9 mouse cellular contexts compared by ENCODE assay signal in the genomic region with DNA sequence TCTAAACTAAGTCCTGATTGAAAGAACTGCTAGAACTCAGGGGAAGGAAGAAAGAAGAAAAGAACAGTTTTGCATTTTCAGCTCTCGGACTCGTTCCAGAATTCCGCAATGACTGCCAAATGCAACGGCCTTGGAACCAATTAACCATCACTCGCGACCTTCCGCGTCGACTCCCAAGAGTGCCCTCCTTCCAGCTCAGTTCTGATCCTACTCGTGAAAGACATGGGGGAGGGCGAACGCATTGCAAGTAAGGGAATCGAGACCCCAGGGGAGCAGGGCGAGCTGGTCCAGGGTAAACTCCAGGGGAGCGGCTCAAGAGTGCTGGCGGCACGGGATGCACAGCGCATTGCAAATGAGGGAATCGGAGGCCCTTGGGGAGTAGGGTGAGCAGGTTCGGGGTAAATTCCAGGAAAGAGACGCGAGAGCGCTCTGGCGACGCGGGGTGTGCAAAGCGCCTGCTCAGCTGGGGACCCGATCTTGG. TPM values are rescaled to one million over a fixed set of nuclear protein-coding genes. Genes with fewer than 3 reads are reported as not detected.
DNase-seq lines count a peak whose midpoint lies in the region; ATAC-seq and TF ChIP-seq lines count a peak whose summit lies in the region.
"Had no signal": no experiment of that assay in that cellular context is flagged by ENCODE, and none has a peak within 500 bp of the region (broad histone marks: within the 10 kb centered on the region; RNA-seq: fewer than 3 reads in every experiment).

No protein-coding gene starts in this region.

- no peak for TF ChIP-seq CTCF in gastrocnemius, adult 2 months (IDR thresholded peaks at IDR 0.05)

- intact Hi-C loops in gastrocnemius, adult 2 months (cut with DNase I), result no loop called here

- H3K27ac ChIP-seq in gastrocnemius, adult 2 months, result peak overlapping the region; percentile 89
- peak overlapping the region; percentile 84 for H3K27ac ChIP-seq in intestine, embryonic 16.5 days (ENCODE audit: low read length)
- H3K27ac ChIP-seq in limb, embryonic 12.5 days, result peak overlapping the region; percentile 57
- peak overlapping the region; percentile 86 for H3K27ac ChIP-seq in midbrain, embryonic 12.5 days (replicated peaks)

- DNase-seq in spleen, adult 12 weeks (ENCODE audit: low spot score), result peak; percentile 14
- DNase-seq in spleen, postnatal 36 days (ENCODE audit: low spot score in 2 of 2), result no peak
- peak; percentile 67 for DNase-seq in cerebellum, adult 9-10 months
- DNase-seq in gastrocnemius, adult 2 months, result no peak
- no peak for DNase-seq in retina, postnatal 1 day

- no peaks in the 10 kb centered on the region for H3K9me3 ChIP-seq in intestine, embryonic 16.5 days (ENCODE audit: control insufficient read depth, low read length)
- no peaks in the 10 kb centered on the region for H3K9me3 ChIP-seq in limb, embryonic 12.5 days
- no peaks in the 10 kb centered on the region for H3K9me3 ChIP-seq in midbrain, embryonic 12.5 days

- peak overlapping the region; percentile 88 for H3K4me2 ChIP-seq in intestine, embryonic 16.5 days (ENCODE audit: low read depth, low read length)
- peak overlapping the region; percentile 81 for H3K4me2 ChIP-seq in limb, embryonic 12.5 days
- peak overlapping the region; percentile 69 for H3K4me2 ChIP-seq in midbrain, embryonic 12.5 days (replicated peaks)

- ATAC-seq in intestine, embryonic 16.5 days, result peak; percentile 87
- peak; percentile 26; the same call in 1 of the 2 replicates for ATAC-seq in limb, embryonic 12.5 days (ENCODE audit: insufficient number of reproducible peaks, insufficient read depth, low FRiP score, low TSS enrichment, low read depth)
- peak; percentile 73 for ATAC-seq in midbrain, embryonic 12.5 days (ENCODE audit: low FRiP score, low read depth)

- WGBS in intestine, embryonic 16.5 days, result under 1% methylated on average over 28 of the region's 28 CpGs
- WGBS in limb, embryonic 12.5 days, result under 1% methylated on average over 28 of the region's 28 CpGs
- WGBS in midbrain, embryonic 12.5 days, result under 1% methylated on average over 28 of the region's 28 CpGs

- no peaks in the 10 kb centered on the region for H3K27me3 ChIP-seq in intestine, embryonic 16.5 days (replicated peaks; ENCODE audit: control insufficient read depth, insufficient read depth, low read length)
- no peaks in the 10 kb centered on the region for H3K27me3 ChIP-seq in limb, embryonic 12.5 days
- no peaks in the 10 kb centered on the region for H3K27me3 ChIP-seq in midbrain, embryonic 12.5 days

- H3K9ac ChIP-seq in intestine, embryonic 16.5 days (ENCODE audit: low read depth, low read length), result peak overlapping the region; percentile 84
- H3K9ac ChIP-seq in limb, embryonic 12.5 days (replicated peaks), result peak overlapping the region; percentile 73
- peak overlapping the region; percentile 78 for H3K9ac ChIP-seq in midbrain, embryonic 12.5 days (replicated peaks)

- H3K36me3 ChIP-seq in intestine, embryonic 16.5 days (ENCODE audit: control insufficient read depth, insufficient read depth, low read length), result peaks cover 15% of the 10 kb centered on the region
- peaks cover 39% of the 10 kb centered on the region for H3K36me3 ChIP-seq in limb, embryonic 12.5 days
- H3K36me3 ChIP-seq in midbrain, embryonic 12.5 days, result peaks cover 32% of the 10 kb centered on the region

- H3K4me1 ChIP-seq in intestine, embryonic 16.5 days (ENCODE audit: control insufficient read depth, insufficient read depth, low read length), result peaks cover 11% of the 10 kb centered on the region
- peaks cover 21% of the 10 kb centered on the region for H3K4me1 ChIP-seq in limb, embryonic 12.5 days (replicated peaks)
- H3K4me1 ChIP-seq in midbrain, embryonic 12.5 days, result peaks cover 23% of the 10 kb centered on the region

- peak overlapping the region; percentile 95 for H3K4me3 ChIP-seq in gastrocnemius, adult 2 months
- peak overlapping the region; percentile 84 for H3K4me3 ChIP-seq in intestine, embryonic 16.5 days (ENCODE audit: low read length)
- H3K4me3 ChIP-seq in limb, embryonic 12.5 days (replicated peaks), result peak overlapping the region; percentile 70
- peak overlapping the region; percentile 81 for H3K4me3 ChIP-seq in midbrain, embryonic 12.5 days

RNA-seq across cellular contexts. Expression of a gene that starts 0.4 kb away (rescaled TPM):
- 1 to 10 TPM; 5.9 to 6.6 TPM for total RNA-seq in gastrocnemius, adult 2 months (2021)
- 10.1 and 11.3 TPM in 2 replicates for polyA plus RNA-seq in intestine, embryonic 16.5 days (2015; fragmentation: Nextera tagmentation; extraction: Ambion mirVana)
- polyA plus RNA-seq in limb, embryonic 12.5 days (2016; fragmentation: Nextera tagmentation; extraction: Ambion mirVana), result 21.0 and 23.6 TPM in 2 replicates
- polyA plus RNA-seq in midbrain, embryonic 12.5 days (2016; fragmentation: Nextera tagmentation; extraction: Ambion mirVana), result 19.0 and 19.7 TPM in 2 replicates

RNA-seq across cellular contexts. Expression of a gene that starts 7.5 kb away (rescaled TPM):
- total RNA-seq in gastrocnemius, adult 2 months (2021), result 1 to 10 TPM; 5.0 to 6.0 TPM
- 85.9 and 95.7 TPM in 2 replicates for polyA plus RNA-seq in intestine, embryonic 16.5 days (2015; fragmentation: Nextera tagmentation; extraction: Ambion mirVana)
- 167 and 177 TPM in 2 replicates for polyA plus RNA-seq in limb, embryonic 12.5 days (2016; fragmentation: Nextera tagmentation; extraction: Ambion mirVana)
- 159 and 171 TPM in 2 replicates for polyA plus RNA-seq in midbrain, embryonic 12.5 days (2016; fragmentation: Nextera tagmentation; extraction: Ambion mirVana)

RNA-seq across cellular contexts. Expression of a gene that starts 7.5 kb away (rescaled TPM):
- under 1 TPM; 0.10 to 0.22 TPM for total RNA-seq in gastrocnemius, adult 2 months (2021)
- 21.2 and 21.8 TPM in 2 replicates for polyA plus RNA-seq in intestine, embryonic 16.5 days (2015; fragmentation: Nextera tagmentation; extraction: Ambion mirVana)
- polyA plus RNA-seq in limb, embryonic 12.5 days (2016; fragmentation: Nextera tagmentation; extraction: Ambion mirVana), result 43.2 and 52.4 TPM in 2 replicates
- polyA plus RNA-seq in midbrain, embryonic 12.5 days (2016; fragmentation: Nextera tagmentation; extraction: Ambion mirVana), result 61.0 and 67.7 TPM in 2 replicates

RNA-seq across cellular contexts. Expression of a gene that starts 20.0 kb away (rescaled TPM):
- not detected for total RNA-seq in gastrocnemius, adult 2 months (2021)
- polyA plus RNA-seq in intestine, embryonic 16.5 days (2015; fragmentation: Nextera tagmentation; extraction: Ambion mirVana), result 0.22 TPM in 1 of 2 replicates, not detected in the other
- polyA plus RNA-seq in limb, embryonic 12.5 days (2016; fragmentation: Nextera tagmentation; extraction: Ambion mirVana), result 0.38 and 0.74 TPM in 2 replicates
- 0.55 and 0.71 TPM in 2 replicates for polyA plus RNA-seq in midbrain, embryonic 12.5 days (2016; fragmentation: Nextera tagmentation; extraction: Ambion mirVana)
- total RNA-seq: neutrophil, adult 5-6 weeks had no signal

RNA-seq across cellular contexts. Expression of a gene that starts 20.1 kb away (rescaled TPM):
- total RNA-seq in gastrocnemius, adult 2 months (2021), result not detected
- polyA plus RNA-seq in intestine, embryonic 16.5 days (2015; fragmentation: Nextera tagmentation; extraction: Ambion mirVana), result not detected in 2 replicates
- polyA plus RNA-seq in limb, embryonic 12.5 days (2016; fragmentation: Nextera tagmentation; extraction: Ambion mirVana), result not detected in 2 replicates
- polyA plus RNA-seq in midbrain, embryonic 12.5 days (2016; fragmentation: Nextera tagmentation; extraction: Ambion mirVana), result not detected in 2 replicates
- total RNA-seq: neutrophil, adult 5-6 weeks had no signal

Comparison
In these comparisons a context has a peak if more than half of its experiments do, and no peak if none do; other contexts are left out.
1. DNase-seq: peak in spleen, adult 12 weeks (single experiment) and cerebellum, adult 9-10 months (single experiment); none in spleen, postnatal 36 days (0 of 2), gastrocnemius, adult 2 months (single experiment) and retina, postnatal 1 day (single experiment).
2. ATAC-seq: peak in every context shown above with its lines; median percentile 87 in intestine, embryonic 16.5 days; 73 in midbrain, embryonic 12.5 days; 26 in limb, embryonic 12.5 days.
3. Peak in every context shown above with its lines, with median percentiles within 50 percentile points of each other: H3K27ac ChIP-seq, H3K4me3 ChIP-seq, H3K4me2 ChIP-seq and H3K9ac ChIP-seq.